Mouse (Mus musculus) bone marrow, adult 2 months (tissue): ENCODE data around the gene Smndc1.

Experiments used
- CTCF ChIP-seq: fragments of 200-500 bp; IDR thresholded peaks from 2 replicates; pipeline ENCODE4 v1.5.1; 2011; ENCODE audit warnings: low read length, control low read depth; ENCODE audit not compliant: control insufficient read depth, insufficient read depth
- POLR2A ChIP-seq: fragments of 200-500 bp; IDR thresholded peaks from 2 replicates; pipeline ENCODE4 v1.6.1; 2011; ENCODE audit warnings: low read depth, mild to moderate bottlenecking, control low read depth, low read length, borderline replicate concordance; ENCODE audit not compliant: control insufficient read depth

DNA sequence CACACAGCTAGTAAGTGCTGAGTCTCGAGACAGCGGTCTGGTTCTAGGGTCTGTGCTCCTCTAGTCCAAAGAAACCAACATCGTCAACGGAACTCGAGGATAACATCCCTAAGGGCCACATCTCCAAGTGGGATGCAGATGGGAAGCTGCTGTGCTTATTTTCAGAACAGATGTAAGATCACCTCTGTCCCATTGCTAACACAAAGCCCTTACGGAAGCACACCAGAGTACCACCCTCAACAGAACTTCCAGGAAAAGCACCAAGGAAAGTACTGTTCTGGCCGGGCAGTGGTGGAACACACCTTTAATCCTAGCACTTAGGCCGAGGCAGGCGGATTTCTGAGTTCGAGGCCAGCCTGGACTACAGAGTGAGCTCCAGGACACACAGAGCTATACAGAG, 12.0 kb downstream of the Smndc1 start:
- TF ChIP-seq POLR2A = no peak
- no peak for TF ChIP-seq CTCF
